Mouse (Mus musculus): Measurements from ENCODE around the gene Slc1a7.

- TF ChIP-seq CTCF (IDR thresholded peaks at IDR 0.05; ENCODE audit: extremely low read depth, insufficient read depth, insufficient read length, insufficient replicate concordance) (no peak), POLR2A (IDR thresholded peaks at IDR 0.05; ENCODE audit: low read depth, low read length) (no peak)
Measured at GRCm38 (mm10) chr4:107952845-107953244, 15.3 kb upstream of the Slc1a7 start.

All from spleen, adult 2 months (tissue).